Mouse (Mus musculus) CH12.LX (cell line): ENCODE data around the gene Bap1.

Experiments
- CHD2 ChIP-seq: IDR thresholded peaks from 2 replicates; pipeline ENCODE4 v1.6.1; 2011; ENCODE audit warnings: low read length, improper control_type of control experiment
- CTCF ChIP-seq, 2 experiments: IDR thresholded peaks in 1 of 2; conservative IDR thresholded peaks in 1 of 2; 2 replicates each; pipeline ENCODE4 v1.5.1; 2011 to 2012; ENCODE audit warnings: low read depth in 2 of 2, low read length in 2 of 2, improper control_type of control experiment in 1 of 2, inconsistent platforms in 1 of 2, mild to moderate bottlenecking in 1 of 2, moderate library complexity in 1 of 2
- EP300 ChIP-seq: IDR thresholded peaks from 2 replicates; pipeline ENCODE4 v1.6.1; 2011; ENCODE audit warnings: low read length, improper control_type of control experiment
- HCFC1 ChIP-seq: IDR thresholded peaks from 2 replicates; pipeline ENCODE4 v1.6.1; 2012; ENCODE audit warnings: low read depth, mild to moderate bottlenecking, inconsistent platforms, low read length, improper control_type of control experiment
- JUND ChIP-seq: conservative IDR thresholded peaks from 2 replicates; pipeline ENCODE4 v1.6.1; 2011; ENCODE audit warnings: low read depth, low read length, improper control_type of control experiment
- KAT2A ChIP-seq: IDR thresholded peaks from 2 replicates; pipeline ENCODE4 v1.6.1; 2012; ENCODE audit warnings: low read length, improper control_type of control experiment, inconsistent platforms; ENCODE audit not compliant: insufficient replicate concordance
- MEF2A ChIP-seq: IDR thresholded peaks from 2 replicates; pipeline ENCODE4 v1.6.1; 2014; ENCODE audit warnings: low read depth, mild to moderate bottlenecking, inconsistent platforms, low read length, improper control_type of control experiment, borderline replicate concordance
- POLR2A ChIP-seq: IDR thresholded peaks from 2 replicates; pipeline ENCODE4 v1.6.1; 2011; ENCODE audit warnings: low read depth, mild to moderate bottlenecking, improper control_type of control experiment, low read length
- TCF12 ChIP-seq: IDR thresholded peaks from 2 replicates; pipeline ENCODE4 v1.6.1; 2014; ENCODE audit warnings: low read depth, mild to moderate bottlenecking, inconsistent platforms, low read length, improper control_type of control experiment

DNA sequence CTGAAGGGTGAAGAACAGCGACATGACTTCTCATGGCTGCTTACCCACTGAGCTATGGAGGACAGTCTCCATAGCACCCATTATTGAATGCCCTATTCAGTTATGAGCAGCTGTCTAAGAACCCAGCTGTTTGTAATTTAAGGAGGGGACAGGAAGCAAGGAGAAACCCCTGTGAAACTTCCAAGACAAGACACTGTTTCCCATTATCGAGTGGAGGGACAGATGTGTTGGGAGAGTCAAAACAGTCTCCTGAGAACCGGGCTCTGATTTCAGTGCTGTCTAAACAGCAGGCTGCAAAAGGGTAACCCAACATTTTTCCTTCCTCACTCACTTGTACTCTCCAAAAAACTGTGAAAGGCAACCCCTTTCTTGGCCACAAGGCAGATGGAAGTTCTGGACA, 10.7 kb upstream of the Bap1 start:
- no peak for TF ChIP-seq MEF2A
- no peak for TF ChIP-seq EP300
- no peak for TF ChIP-seq POLR2A
- TF ChIP-seq CHD2 = no peak
- no peak for TF ChIP-seq CTCF (conservative IDR thresholded peaks at IDR 0.05 in 1 of 2, IDR thresholded peaks at IDR 0.05 in 1 of 2; ENCODE audit: low read depth in 2 of 2, low read length in 2 of 2)
- no peak for TF ChIP-seq TCF12
- no peak for TF ChIP-seq KAT2A
- no peak for TF ChIP-seq JUND
- no peak for TF ChIP-seq HCFC1
